Mouse (Mus musculus) bone marrow, adult 2 months (tissue): ENCODE data around the gene Snx9.

Experiments
- CTCF ChIP-seq: fragments of 200-500 bp; IDR thresholded peaks from 2 replicates; pipeline ENCODE4 v1.5.1; 2011; ENCODE audit warnings: low read length, control low read depth; ENCODE audit not compliant: control insufficient read depth, insufficient read depth
- POLR2A ChIP-seq: fragments of 200-500 bp; IDR thresholded peaks from 2 replicates; pipeline ENCODE4 v1.6.1; 2011; ENCODE audit warnings: low read depth, mild to moderate bottlenecking, control low read depth, low read length, borderline replicate concordance; ENCODE audit not compliant: control insufficient read depth

DNA sequence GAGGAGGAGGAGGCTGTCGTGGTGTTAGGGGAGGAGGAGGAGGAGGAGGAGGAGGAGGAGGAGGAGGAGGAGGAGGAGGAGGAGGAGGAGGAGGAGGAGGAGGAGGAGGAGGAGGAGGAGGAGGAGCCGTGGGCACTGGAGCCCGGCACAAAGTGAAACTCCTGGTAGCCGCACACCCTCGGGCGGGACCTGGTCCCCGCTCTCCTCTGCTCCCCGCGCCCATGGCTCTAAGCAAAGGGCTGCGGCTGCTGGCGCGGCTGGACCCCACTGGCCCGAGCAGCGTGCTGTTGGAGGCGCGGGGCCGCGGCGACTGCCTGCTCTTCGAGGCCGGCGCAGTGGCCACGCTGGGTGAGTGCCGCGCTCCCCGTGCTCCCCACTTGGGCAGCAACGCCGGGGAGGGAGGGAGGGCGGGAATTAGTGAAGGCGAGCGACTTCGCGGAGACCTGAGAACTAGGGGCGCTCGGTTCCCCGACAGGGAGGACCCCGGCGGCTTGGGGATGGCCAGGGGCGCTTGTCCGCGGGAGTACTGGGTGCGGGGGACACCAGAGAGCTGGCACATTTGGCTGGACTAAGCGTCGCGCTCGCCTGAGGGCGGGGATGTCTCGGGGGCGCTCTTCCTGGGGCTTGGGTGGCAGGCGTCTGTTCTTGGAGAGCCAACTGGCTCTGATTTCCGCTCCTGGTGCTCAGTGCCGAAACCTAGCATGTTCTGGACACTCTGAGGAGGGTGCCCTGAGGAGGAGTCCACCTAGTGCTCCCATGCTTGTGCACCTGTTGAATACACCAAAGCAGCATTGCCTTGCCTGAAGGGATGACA lies 100.3 kb downstream of the Snx9 start, which contains the start of gene Synj2:
- TF ChIP-seq POLR2A (no peak), CTCF (no peak)
